Mouse (Mus musculus) liver, embryonic 14.5 days (tissue): ENCODE measurements around the gene Ly6g6c. TPM values are rescaled to one million over a fixed set of nuclear protein-coding genes. Genes with fewer than 3 reads are reported as not detected.

Experiments
- ATAC-seq: fragments of 200-750 bp; cut with Nextera tagmentation; 2 replicates; pipeline ENCODE4 v1.8.0; 2017; ENCODE audit warnings: moderate number of reproducible peaks, mild to moderate bottlenecking, moderate library complexity; ENCODE audit not compliant: insufficient read depth
- DNase-seq, 3 experiments: peaks; one replicate each; pipeline ENCODE4 v3.0.0-alpha.2; 2012 to 2013; ENCODE audit warnings: low read depth in 3 of 3, low spot score in 3 of 3
- H3K27ac ChIP-seq: fragments of 300-500 bp; sonication (generic); 2 replicates; pipeline ENCODE4 v1.5.1; 2014; ENCODE audit warnings: moderate library complexity, mild to moderate bottlenecking, control low read depth, inconsistent platforms
- H3K27me3 ChIP-seq: fragments of 300-500 bp; sonication (generic); 2 replicates; pipeline ENCODE4 v1.6.1; 2014; ENCODE audit warnings: mild to moderate bottlenecking, low read length, moderate library complexity; ENCODE audit not compliant: control insufficient read depth, insufficient read depth
- H3K36me3 ChIP-seq: fragments of 300-500 bp; sonication (generic); replicated peaks from 2 replicates; pipeline ENCODE4 v1.6.1; 2014; ENCODE audit warnings: low read depth; ENCODE audit not compliant: control insufficient read depth, insufficient read depth
- H3K4me1 ChIP-seq, 2 experiments: fragments of 200-500 bp in 1 of 2; fragments of 300-500 bp in 1 of 2; sonication (generic) in 1 of 2; replicated peaks; 2 replicates each; pipeline ENCODE4 v1.6.1; 2012 to 2014; ENCODE audit warnings: antibody characterized with exemption in 1 of 2, inconsistent platforms in 1 of 2, low read length in 1 of 2; ENCODE audit not compliant: control insufficient read depth in 2 of 2, insufficient read depth in 2 of 2
- H3K4me2 ChIP-seq: fragments of 300-500 bp; sonication (generic); 2 replicates; pipeline ENCODE4 v1.6.1; 2014; ENCODE audit warnings: low read depth, mild to moderate bottlenecking, control low read depth, moderate library complexity
- H3K4me3 ChIP-seq, 2 experiments: fragments of 200-500 bp in 1 of 2; fragments of 300-500 bp in 1 of 2; sonication (generic) in 1 of 2; 2 replicates each; pipeline ENCODE4 v1.5.1; 2012 to 2014; ENCODE audit warnings: low read depth in 2 of 2, low read length in 2 of 2, mild to moderate bottlenecking in 2 of 2, control low read depth in 1 of 2, inconsistent platforms in 1 of 2, moderate library complexity in 1 of 2; ENCODE audit not compliant: insufficient read depth in 1 of 2
- H3K9ac ChIP-seq: fragments of 300-500 bp; sonication (generic); replicated peaks from 2 replicates; pipeline ENCODE4 v1.6.1; 2014; ENCODE audit warnings: mild to moderate bottlenecking, control low read depth, moderate library complexity
- H3K9me3 ChIP-seq: fragments of 300-500 bp; sonication (generic); 2 replicates; pipeline ENCODE4 v1.6.1; 2016; ENCODE audit warnings: low read length, mixed read lengths; ENCODE audit not compliant: control insufficient read depth
- CTCF ChIP-seq: IDR thresholded peaks from 2 replicates; pipeline ENCODE4 v1.5.1; 2016; ENCODE audit warnings: antibody characterized with exemption, low read depth, control low read depth
- EP300 ChIP-seq: IDR thresholded peaks from 2 replicates; pipeline ENCODE4 v1.6.1; 2016; ENCODE audit warnings: antibody characterized with exemption, low read depth
- WGBS: fragments of 180-500 bp; shearing (Covaris S2); extraction: QIAGEN DNeasy Blood & Tissue Kit; methylation state at CpG from one replicate; pipeline ENCODE4 v1.1.7; 2014; ENCODE audit not compliant: insufficient replicate concordance; 5-methylcytosine and 5-hydroxymethylcytosine counted together
- polyA plus RNA-seq, 2 experiments: library from polyadenylated mRNA; depleted of rRNA in 1 of 2; stranded (reverse) in 1 of 2; unstranded in 1 of 2; fragments of >200 nt; fragmentation: Nextera tagmentation in 1 of 2; extraction: Ambion mirVana in 1 of 2; gene quantifications; 2 replicates each; pipeline versions ENCODE4 v1.2.1 to v1.2.3; 2012 to 2014

Gene Ly6g6c
- polyA plus RNA-seq, 2 experiments: 0.26 to 0.37 TPM

- no peaks in the 10 kb centered on the region for H3K9me3 ChIP-seq
- DNase-seq: no peak
- no peaks in the 10 kb centered on the region for H3K27me3 ChIP-seq
- H3K9ac ChIP-seq: no peak overlapping the region; the same call in 1 of the 2 replicates
- TF ChIP-seq CTCF: no peak
- TF ChIP-seq EP300: no peak
- ATAC-seq: no peak
- 72% methylated on average over 4 of the region's 4 CpGs for WGBS
- no peaks in the 10 kb centered on the region for H3K36me3 ChIP-seq
- peaks cover 45% of the 10 kb centered on the region in 2 experiments for H3K4me1 ChIP-seq
- H3K27ac ChIP-seq: no peak overlapping the region
- H3K4me2 ChIP-seq: peak overlapping the region; percentile 98; the same call in 1 of the 2 replicates
- H3K4me3 ChIP-seq: no peak overlapping the region
These were observed 21.4 kb upstream of the Ly6g6c start for GRCm38 (mm10) chr17:35043794-35044193.

- 24% methylated on average over 7 of the region's 7 CpGs for WGBS
- Histone ChIP-seq H3K27ac (peak overlapping the region; percentile 81), H3K27me3 (no peaks in the 10 kb centered on the region), H3K9ac (peak overlapping the region; percentile 94), H3K4me2 (peak overlapping the region; percentile 98), H3K9me3 (no peaks in the 10 kb centered on the region), H3K4me3 (peak overlapping the region; percentile 68 to 70), H3K36me3 (no peaks in the 10 kb centered on the region), H3K4me1 (peaks cover 57% of the 10 kb centered on the region in 2 experiments)
- ATAC-seq: peak; percentile 32; the same call in 1 of the 2 replicates
- peak; percentile 55 to 78 (median 55) for DNase-seq
- TF ChIP-seq EP300: peak; percentile 80
- TF ChIP-seq CTCF: no peak
These were observed 20.0 kb upstream of the Ly6g6c start for GRCm38 (mm10) chr17:35044904-35045806.

GRCm38 (mm10) chr17:35045807-35046680 is 19.1 kb upstream of the Ly6g6c start:
- Histone ChIP-seq H3K27me3 (no peaks in the 10 kb centered on the region), H3K4me3 (peak overlapping the region; percentile 68 to 70), H3K36me3 (no peaks in the 10 kb centered on the region), H3K4me2 (peak overlapping the region; percentile 98), H3K9ac (peak overlapping the region; percentile 94), H3K4me1 (peaks cover 57% of the 10 kb centered on the region in 2 experiments), H3K9me3 (no peaks in the 10 kb centered on the region), H3K27ac (peak overlapping the region; percentile 81)
- DNase-seq (no peak), ATAC-seq (peak; percentile 0; the same call in 1 of the 2 replicates)
- TF ChIP-seq EP300: no peak
- TF ChIP-seq CTCF: no peak
- 2% methylated on average over 43 of the region's 48 CpGs for WGBS

- Histone ChIP-seq H3K9me3 (no peaks in the 10 kb centered on the region), H3K36me3 (no peaks in the 10 kb centered on the region), H3K4me3 (peak within 1 kb of the TSS; percentile 68 to 70), H3K4me1 (peaks cover 58 to 61% of the 10 kb centered on the region in 2 experiments), H3K4me2 (peak within 1 kb of the TSS; percentile 98), H3K9ac (peak within 1 kb of the TSS; percentile 94), H3K27ac (peak within 1 kb of the TSS; percentile 81), H3K27me3 (no peaks in the 10 kb centered on the region)
- ATAC-seq: peak; percentile 88
- peak; percentile 96 to 97 (median 97) for DNase-seq
- WGBS: 1% methylated on average over 33 of the region's 33 CpGs
- no peak for TF ChIP-seq EP300
- 0 out of 2 replicates have a peak, but pooled peaks have one; percentile 3 for TF ChIP-seq CTCF
These were observed 18.3 kb upstream of the Ly6g6c start, which contains the start of gene Msh5 for GRCm38 (mm10) chr17:35046681-35047455. Gene Msh5 (minus strand): TSS chr17:35046745.
